Mouse (Mus musculus) thymus, postnatal 0 days (tissue): ENCODE results near the gene Ptch1. TPM values are rescaled to one million over a fixed set of nuclear protein-coding genes. Genes with fewer than 3 reads are reported as not detected.

ENCODE experiments used
- DNase-seq: peaks from one replicate; pipeline ENCODE4 v3.0.0-alpha.2; 2015; ENCODE audit warnings: low spot score
- polyA plus RNA-seq: library from polyadenylated mRNA; unstranded; fragments of >200 nt; fragmentation: Nextera tagmentation; extraction: Ambion mirVana; gene quantifications from 2 replicates; pipeline ENCODE4 v1.2.1, GENCODE M21; 2015

The Ptch1 gene
- polyA plus RNA-seq, 1 experiment from 2014 or later: 6.4 TPM

DNA sequence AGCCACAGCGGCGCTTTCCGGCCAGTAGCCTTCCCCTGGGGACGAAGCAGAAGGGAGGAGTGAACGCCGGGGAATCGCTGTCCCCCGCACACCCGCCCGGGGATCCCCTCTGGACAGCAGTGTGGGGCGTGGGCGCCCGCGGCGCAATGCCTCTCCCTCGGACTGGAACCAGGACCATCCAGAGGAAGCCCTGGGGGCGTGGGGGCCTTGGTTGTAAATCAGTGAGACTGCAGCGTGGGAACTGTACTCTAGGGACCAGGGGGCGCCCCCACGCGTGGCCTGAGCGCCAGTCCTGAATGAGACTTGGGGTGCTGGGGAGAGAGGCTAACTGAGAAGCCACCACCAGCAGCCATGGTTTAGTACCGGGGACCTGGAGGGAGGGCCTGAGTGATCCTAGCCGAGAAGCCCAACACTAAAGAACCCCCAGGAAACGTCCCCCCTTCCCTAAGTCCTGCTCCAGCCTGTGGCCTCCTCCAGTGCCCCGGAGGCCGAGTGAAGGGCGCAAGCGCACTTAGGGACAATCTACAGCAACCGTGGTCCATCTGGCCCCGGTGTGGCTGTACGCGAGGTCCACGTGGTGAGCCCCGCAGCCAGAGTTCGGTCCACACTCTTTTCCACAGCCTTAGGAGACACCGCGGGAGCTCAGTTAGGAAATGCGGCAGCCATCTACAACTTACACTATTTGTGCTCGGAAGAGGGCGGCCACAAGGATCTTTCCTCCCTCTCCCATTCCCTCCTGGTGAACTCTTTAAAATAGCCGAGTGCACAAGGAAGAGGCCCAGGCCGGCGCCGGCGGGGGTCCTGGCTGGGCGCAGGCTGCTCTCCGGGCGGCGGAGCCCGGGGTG, 9.4 kb downstream of the Ptch1 start:
- peak; percentile 38 for DNase-seq

DNA sequence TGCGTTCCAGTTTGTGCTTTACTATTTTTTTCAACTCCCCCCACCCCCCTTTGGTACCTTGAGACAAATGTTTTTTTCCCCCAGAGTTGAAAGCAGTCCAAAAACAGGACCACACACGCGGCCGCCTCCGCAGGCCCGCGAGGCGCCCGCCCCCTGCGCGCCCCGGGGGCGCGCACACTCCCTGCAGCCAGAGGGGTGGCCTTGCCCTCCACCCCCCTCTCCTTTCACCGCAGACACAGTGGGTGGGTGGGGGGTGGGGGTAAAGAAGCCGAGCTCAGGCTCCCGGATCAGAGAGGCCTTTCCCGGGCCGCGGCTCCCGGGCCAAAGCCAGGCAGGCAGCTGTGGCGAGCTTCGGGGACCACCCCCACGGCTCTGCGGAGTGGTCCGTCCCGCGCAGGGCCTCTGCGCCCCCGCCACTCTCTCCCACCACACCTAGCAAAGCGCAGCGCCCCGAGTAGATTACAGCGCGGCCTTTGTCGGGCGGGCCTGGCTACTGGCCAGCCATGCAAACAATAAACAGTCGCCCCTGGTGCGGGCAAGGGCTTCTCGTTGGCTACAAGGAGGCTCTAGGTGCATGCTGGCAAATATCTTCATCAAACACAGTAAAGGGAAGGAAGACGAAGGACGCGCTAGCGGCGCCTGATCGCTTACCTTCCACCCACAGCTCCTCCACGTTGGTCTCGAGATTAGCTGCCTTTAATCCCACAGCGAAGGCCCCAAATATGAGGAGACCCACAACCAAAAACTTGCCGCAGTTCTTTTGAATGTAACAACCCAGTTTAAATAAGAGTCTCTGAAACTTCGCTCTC, 10.2 kb downstream of the Ptch1 start:
- DNase-seq: peak; percentile 83

DNA sequence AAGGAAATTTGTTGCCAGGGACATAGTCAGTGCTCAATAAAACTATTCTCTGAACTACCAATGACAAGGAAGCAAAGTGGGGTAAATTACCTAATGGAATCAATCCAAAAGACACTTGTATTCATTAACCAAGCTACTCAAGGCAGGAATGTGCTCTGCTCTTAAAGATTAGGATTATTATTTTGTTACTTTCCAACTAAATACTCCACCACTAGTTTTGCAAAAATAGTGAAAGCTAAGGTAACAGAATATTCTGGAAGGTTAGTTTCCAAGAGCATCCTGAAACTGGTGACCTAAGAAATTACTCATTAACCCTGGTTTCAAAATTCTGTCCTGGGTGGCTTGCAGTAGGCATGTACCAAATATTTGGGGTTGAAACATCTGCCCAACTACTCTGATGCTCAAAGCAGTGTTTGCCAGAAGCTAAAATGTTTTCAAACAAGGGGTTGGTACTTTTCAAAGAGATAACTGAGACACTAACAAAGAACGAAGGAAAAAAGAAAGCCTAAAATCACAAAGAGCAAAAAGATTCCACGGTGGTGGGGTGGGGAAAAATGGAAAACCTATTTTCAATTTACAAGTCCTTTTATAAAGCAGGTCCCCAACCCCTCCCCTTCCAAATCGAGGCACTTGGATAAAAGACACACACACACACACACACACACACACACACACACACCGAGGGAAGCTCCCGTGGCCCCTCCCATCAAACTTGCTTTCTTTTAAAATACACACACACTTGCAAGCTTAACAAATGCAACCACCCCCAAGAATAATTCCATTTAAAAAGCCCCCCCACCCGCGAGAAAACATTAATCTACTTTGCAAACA, 11.0 kb downstream of the Ptch1 start:
- DNase-seq: no peak

DNA sequence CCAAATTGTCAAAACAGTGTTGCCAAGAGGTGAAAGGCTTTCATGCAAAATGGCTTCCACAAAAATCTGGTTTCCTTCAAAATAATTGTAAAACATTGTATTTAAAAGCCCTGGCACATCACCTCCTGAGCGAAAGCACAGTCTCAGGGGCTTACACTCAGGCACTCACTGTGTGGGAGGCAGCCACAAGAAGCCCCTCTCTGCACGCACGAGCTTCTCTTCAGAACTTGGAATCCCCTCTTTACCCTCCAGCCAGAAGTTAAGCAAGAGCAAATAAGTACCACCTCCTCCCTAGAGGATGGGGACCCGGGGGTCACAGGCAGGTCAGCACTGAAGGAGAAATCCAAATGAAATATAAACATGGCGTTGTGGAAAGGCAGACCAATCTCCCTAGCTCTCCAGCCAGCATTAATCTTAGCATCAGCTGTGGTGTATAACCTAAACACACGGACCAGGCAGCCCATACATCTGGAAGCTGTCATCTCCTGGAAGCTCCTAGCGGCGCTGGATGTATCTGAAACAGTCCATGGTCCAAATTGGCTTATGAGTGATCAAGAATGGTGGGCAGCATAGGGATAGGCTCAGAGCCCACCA, 15.0 kb downstream of the Ptch1 start:
- DNase-seq: no peak

DNA sequence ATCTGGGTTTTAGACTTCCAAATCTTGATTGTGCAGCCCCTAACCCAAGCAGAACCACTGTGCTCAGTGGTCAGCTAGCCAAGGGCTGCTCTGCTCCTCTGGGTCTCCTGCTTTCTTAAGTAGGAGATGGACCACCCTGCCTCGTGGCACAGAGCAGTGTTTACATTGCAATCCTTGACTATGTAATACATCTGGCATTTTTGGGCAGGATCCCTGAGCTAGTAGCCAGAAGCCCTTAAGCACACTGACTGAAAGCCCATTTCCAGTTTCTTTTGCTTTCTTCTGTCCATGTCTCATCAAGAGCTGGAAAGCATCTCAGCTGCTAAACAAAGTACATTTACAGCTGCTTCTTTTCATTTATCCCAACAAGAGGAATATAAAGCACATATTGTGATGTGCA, 17.0 kb downstream of the Ptch1 start:
- no peak for DNase-seq

DNA sequence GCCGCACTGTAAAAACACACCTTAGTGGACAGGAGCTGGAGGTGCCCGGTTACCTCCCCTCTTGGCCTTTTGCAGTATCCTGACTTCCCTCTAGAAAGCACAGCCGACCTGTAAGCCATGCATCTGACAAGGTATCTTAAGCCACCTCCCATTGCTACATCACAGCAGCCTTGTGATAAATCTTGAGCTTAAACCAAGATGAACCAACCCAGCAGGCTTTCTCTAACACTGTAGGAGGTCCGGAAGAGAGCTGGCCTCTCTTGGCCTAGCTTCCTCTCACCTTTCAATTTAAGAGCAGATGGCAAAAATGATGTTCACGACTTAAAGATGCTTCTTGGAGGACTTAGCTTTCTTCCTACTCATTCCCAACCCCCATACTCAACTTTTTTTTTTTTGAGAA, 17.5 kb downstream of the Ptch1 start:
- DNase-seq: no peak

DNA sequence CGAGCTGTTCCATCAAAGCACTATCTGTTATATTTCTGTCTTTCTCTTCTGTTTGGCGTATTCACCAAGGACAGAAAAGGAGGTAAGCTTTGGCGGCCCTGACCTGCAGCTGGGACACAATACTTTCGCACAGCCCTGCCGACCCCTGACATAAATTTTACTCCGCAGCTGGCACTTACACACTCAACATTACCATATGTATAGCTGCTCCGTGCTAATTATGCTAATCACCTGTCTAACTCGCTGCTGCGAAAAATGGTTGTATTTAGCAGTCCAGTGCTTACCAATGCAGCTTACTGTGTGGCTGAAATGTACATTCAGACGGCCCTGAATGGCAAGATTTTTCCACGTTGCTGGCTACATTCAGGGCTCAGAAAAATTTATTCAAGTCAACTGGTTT, 18.8 kb downstream of the Ptch1 start:
- DNase-seq: no peak

DNA sequence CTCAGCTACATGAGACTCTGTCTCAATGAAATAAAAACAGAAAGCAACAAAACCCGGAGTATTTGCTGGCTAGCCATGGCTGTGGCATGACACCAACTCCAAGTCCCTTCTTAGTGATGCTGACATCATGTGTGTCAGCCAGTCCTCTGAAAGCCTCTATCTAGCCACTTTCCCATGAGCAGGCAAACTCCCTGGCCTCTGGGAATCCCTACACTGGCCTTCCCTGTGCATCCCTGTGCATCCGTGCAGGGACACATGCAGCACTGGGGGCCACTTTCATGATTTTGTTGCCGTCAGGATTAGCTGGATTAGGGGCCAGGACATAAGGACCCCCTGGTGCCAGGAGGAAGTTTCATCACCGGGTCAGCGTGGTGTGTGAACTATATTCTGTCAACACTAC, 20.0 kb downstream of the Ptch1 start:
- no peak for DNase-seq

DNA sequence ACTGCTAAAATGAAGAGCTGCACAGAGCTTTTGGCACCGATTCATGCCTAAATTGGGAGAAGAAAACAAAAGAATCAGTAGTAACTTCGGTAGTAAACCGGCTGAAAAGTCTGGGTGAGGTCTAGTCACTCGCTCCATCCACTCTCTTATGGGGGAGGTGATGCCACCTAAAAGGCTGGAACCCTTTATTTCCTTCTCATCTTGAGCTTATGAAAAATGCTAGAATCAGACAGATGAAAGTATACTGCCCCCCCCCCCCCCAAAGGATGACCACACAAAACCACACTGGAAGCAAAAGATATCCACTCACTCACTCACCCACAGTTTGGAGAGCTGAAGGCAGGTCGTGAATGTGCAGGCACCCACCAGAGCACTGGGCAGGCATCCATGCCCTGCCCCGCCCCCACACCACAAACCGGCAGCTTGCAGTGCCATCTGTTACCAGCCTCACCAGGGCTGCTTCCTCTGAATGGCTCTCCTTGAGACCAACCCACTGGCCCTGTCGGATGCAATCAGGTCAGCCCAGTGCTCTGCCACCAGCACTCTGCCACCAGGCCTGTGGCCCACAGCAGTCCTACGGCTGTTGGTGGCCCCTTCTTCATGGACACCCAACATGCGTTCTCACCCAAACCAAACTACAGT, 21.0 kb downstream of the Ptch1 start:
- peak; percentile 57 for DNase-seq

DNA sequence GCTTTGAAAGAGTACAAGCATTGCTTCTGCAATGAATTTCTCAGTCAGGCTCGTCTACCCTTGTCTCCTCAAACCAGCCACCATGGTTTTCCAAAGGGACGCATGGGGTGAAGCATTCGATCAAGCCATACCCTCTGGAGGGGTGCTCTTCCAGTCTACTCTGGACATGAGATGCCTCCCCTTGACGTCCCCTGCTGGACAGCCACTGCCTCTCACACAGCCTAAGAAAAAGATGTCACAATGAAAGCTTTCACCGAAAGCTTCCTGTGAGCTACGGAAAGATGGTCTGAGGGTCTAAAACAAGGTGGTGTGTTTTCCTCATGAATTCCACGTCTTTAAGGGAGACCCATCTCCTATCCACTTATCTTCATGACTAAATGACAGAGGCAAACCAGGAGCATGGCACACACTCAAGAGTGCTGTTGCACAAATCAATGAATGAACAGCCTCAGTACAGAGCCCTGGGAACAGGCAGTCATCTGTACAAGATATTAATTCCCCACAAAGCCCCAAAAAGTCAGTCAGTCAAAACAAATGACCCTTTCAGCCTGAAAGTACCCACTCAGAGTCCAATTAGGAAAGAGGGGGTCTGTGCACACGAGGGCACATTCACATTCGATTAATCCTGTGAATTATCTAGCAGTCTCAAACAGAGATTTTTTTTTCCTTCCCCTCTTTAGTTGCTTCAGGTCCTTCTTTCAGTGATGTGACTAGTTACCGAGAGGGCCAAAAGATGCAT, 21.7 kb downstream of the Ptch1 start:
- DNase-seq: no peak

DNA sequence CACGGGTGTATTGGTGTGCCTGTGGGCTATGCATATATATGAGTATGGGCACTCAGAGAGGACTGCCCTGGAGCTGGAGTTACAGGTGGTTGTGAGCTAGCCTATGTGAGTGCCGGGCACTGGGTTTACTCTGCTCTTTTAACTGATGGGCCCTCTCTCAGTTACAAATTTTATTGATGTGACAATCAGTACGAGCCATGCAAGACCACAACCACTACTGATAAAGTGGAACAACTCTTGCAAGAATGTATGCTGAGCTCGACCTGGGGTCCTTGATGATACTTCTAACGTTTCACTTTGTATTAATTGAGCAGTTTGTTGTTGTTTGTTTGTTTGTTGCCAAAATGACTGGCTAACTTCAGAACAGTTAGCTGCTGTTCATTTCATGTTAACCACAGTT, 23.0 kb downstream of the Ptch1 start:
- DNase-seq: no peak

DNA sequence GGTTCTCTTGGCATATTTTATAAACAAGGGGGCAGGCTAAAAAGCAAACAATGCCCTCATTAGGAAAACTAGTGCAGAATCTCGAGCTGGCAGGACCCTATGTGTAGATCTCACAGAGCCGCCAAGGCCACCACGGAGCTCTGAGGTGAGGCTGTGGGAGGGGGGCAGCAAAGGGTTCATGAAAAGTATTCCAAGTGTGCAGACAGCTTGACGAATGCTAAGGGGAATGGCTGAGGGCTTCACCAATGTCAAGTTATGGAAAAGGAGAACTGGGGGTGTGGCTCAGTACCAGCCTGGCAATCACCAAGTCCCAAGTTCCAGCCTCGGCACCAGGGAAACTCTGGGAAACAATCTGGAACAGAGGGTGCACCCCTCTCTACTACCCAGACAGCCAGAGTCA, 24.2 kb downstream of the Ptch1 start:
- DNase-seq: no peak

DNA sequence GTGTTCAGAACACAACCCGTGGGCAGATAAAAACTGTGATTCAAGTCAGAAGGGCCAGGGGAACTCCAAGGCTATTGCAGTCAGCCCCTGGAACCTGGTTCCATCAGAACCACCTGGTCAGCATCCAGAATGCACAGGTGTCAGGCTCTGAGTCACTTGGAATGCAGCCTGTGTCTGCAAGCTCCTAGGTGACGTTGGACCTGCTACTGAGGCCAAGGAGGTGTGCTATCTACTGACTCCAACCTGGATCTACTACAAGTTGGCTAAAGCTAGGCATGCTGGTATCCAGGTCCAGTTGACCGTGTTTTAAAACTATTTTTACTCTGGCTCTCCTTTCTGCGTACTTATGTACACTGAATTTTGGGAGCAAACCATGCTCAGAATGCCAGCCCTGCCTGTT, 24.8 kb downstream of the Ptch1 start:
- DNase-seq: no peak

DNA sequence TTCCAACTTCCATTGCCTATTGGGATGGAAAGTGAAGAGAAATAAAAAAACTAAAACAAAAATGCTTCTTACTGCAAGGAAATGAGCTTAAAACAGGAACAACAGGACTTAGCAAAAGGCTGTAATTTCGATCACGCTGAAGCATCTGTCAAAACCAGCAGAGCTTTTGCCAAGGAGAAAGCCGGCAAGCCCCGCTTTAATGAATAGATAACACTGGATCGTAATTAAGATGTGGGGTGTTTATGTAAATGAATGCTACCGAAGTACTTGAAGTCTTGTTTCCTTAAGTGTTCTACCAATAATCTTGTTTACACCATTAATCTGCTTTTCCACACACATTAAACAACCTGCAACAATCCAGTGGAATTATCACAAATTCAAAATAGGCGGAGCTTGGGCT, 28.1 kb downstream of the Ptch1 start:
- no peak for DNase-seq

DNA sequence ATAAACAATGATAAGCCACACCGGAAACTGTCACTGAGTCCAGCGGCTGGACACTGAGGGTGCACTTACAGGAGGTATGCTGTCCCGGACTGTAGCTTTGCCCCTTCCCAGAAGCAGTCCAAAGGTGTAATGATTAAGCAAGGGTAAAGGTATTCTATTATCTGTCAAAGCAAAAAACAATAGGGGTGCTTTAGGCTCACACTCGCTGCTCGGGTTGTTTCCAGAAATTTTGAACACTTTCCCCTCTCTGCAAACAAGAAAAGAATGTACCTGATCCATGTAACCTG, 28.5 kb downstream of the Ptch1 start:
- no peak for DNase-seq

DNA sequence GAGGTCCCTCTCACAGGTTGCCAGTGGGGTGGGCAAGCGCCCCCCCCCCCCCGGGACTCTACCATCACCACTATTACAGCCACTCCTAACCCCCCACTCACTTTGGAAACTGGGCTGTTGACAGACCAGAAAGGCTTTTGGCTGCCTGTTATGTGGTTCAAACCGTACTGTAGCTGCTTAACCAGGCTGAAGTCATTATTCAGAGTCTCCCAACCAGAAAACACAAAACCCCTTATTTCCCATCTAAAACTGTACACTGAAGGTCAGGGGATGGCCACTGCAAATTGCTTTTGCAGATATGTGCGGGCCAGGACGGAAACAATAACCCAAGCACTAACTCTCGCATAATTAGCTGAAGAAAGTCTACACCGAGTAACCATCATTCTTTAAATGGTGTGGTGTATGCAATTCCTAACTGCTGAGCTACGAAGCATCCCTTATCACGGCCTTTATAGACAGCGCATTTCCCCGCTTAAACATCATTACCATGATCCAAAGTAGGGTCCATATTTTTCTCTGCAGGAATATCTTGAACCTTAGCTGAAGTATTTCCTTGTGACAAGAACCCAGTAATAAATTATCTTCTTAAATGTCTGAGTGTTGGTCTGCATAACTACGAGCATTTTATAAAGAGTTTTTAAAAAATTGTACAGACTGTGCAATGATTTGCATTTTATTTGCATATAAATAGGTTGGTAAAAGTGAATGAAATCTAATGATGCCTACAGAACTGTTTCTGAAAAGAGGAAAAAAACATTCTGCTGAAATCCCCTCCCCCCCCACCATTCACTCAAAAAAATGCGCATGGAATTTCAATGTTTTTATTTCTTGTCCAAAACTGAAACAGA, 29.1 kb downstream of the Ptch1 start:
- no peak for DNase-seq

DNA sequence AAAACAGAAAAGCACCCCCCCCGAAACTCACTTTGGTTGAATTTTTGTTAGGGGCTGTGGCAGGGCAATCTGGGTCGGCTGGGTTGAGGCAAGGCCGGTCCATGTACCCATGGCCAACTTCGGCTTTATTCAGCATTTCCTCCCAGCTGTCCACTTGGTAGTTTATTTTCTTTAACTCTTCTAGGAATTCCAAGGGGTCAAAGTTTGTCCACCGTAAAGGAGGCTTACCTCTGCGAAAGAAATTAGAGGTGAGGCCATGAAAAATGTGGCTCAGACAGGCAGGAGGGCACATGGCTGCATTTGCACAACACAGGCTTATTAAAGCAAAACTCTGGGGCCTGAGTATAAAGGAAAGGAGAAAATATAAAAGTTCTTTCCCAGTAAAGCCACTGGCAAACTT, 29.9 kb downstream of the Ptch1 start:
- DNase-seq: no peak

DNA sequence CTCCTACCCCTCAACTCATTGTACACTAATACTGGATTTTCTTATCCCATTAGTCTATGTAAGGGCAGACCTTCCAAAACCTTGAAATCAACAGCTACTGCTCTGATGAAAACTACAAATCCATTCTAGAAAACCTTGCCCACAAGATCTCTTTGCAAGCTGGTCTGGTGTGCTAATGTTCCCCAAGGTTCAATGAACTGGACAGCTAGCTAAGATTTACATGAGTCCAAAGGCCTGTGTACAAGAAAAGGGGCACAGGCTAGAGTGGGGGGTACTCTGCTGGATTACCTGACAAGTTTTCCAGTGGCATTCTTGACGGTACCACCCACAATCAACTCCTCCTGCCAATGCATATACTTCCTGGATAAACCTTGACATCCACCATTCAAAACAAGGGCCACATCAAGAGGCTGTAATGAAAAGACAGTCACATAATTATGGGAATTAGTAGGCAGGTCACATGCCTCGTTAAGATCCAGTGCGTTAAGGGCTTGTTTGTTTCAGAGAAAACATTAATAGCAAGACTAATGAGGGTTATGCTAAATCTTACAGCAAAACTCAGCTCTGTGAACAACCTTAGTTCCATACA, 30.5 kb downstream of the Ptch1 start:
- DNase-seq: no peak

DNA sequence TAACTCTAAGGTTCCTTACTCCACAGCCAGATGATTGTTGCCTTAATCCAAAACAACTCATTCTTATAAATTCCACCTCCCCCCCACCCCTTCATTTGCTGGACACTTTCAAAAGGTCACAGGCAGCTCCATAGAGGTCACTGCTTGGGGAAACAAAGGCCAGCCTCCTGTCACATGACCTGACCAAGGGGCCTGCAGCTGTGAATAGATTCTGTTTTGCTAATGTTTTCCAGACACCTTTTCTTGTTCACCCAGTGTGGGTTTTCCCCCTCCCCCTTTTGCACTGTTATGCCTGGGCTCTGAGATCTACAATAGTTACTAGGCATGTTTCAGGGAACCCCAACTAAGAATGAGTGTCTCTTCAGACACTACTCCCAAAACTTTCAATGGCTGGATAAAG, 31.9 kb downstream of the Ptch1 start:
- no peak for DNase-seq
